Mouse (Mus musculus): ENCODE results near the gene Raph1. TPM values are rescaled to one million over a fixed set of nuclear protein-coding genes. Genes with fewer than 3 reads are reported as not detected.
"Not testable (repeated sequence)": the region's sequence is repeated elsewhere in the genome, so short reads cannot be mapped to it uniquely, and the experiment has no call there.

Raph1 gene
- polyA plus RNA-seq, 1 experiment from 2014 or later = 26.6 TPM

DNA sequence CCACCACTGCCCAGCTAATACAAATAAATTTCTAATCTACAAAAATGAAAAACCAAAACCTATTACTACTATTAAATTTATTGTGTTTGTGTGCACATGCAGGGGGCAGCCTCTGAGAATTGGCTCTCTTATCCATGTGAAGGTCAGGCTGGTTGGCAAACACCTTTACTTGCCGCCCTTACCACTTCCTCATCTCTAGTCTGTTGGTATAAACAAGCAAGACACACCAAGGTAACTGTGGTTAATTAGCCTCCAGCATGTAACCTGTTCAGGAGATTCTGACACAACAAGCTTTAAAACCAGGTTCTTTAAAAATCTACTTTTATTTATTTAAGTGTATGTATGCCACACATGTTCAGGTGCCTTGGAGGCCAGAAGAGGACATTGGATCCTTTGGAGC lies 84.0 kb downstream of the Raph1 start:
- no peak for ATAC-seq (ENCODE audit: insufficient number of reproducible peaks, low FRiP score, low TSS enrichment, low read depth)
- 93% methylated on average over 1 of the region's 1 CpGs for WGBS
- H3K4me1 ChIP-seq = no peaks in the 10 kb centered on the region

DNA sequence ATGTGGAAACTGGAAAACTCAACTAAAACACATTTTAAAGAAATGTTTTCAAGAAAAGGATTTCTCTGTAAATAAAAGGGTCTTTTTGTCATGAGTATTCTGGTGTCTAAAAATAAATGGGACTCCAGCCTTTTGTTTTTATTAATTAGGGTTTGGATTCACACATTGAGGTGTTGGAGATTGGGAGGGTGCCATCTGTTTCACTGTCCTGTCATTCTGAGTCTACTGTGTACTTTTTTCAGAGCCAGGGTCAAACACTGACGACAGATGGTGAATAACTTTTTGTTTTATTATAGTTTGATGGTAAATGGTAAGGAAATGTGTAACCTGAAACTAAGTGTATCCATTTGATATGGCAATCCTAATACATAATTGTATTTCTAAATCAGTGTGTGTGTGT lies 85.3 kb downstream of the Raph1 start:
- WGBS = 59% methylated on average over 1 of the region's 1 CpGs

More for the DNA sequence above, 84.0 kb downstream of the Raph1 start:
- H3K27ac ChIP-seq = no peak overlapping the region
- no peak overlapping the region for H3K4me3 ChIP-seq
- no peaks in the 10 kb centered on the region for H3K27me3 ChIP-seq
- no peak overlapping the region for H3K4me2 ChIP-seq
- peaks cover 14% of the 10 kb centered on the region for H3K36me3 ChIP-seq
- no peaks in the 10 kb centered on the region for H3K9me3 ChIP-seq
- H3K9ac ChIP-seq = no peak overlapping the region

DNA sequence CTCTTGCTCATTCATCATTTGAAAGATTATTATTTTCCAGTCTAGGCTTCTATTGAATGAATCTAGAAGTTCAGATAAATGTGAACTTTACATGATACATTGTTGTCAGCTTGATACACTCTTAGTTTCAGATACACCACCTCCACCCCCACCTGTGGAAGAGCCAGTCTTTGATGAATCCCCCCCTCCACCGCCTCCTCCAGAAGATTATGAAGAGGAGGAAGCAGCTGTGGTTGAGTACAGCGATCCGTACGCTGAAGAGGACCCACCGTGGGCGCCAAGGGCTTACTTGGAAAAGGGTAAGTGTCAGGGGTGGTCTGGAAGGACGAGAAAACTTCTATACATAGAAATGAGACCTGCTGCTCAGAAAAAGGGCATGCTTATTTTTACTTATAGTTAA lies 96.4 kb downstream of the Raph1 start:
- no peaks in the 10 kb centered on the region for H3K27me3 ChIP-seq
- no peak overlapping the region for H3K9ac ChIP-seq
- WGBS = 87% methylated on average over 7 of the region's 7 CpGs
- no peak for ATAC-seq (ENCODE audit: insufficient number of reproducible peaks, low FRiP score, low TSS enrichment, low read depth)
- no peaks in the 10 kb centered on the region for H3K9me3 ChIP-seq
- H3K36me3 ChIP-seq = peaks cover 18% of the 10 kb centered on the region
- no peak overlapping the region for H3K4me3 ChIP-seq
- no peaks in the 10 kb centered on the region for H3K4me1 ChIP-seq
- no peak overlapping the region for H3K27ac ChIP-seq
- no peak overlapping the region for H3K4me2 ChIP-seq

More for the DNA sequence above, 85.3 kb downstream of the Raph1 start:
- ATAC-seq (ENCODE audit: insufficient number of reproducible peaks, low FRiP score, low TSS enrichment, low read depth) = no peak
- H3K4me1 ChIP-seq = no peaks in the 10 kb centered on the region
- no peaks in the 10 kb centered on the region for H3K27me3 ChIP-seq
- H3K27ac ChIP-seq = no peak overlapping the region
- no peak overlapping the region for H3K9ac ChIP-seq
- peaks cover 23% of the 10 kb centered on the region for H3K36me3 ChIP-seq
- H3K9me3 ChIP-seq = no peaks in the 10 kb centered on the region
- H3K4me3 ChIP-seq = no peak overlapping the region
- H3K4me2 ChIP-seq = no peak overlapping the region

DNA sequence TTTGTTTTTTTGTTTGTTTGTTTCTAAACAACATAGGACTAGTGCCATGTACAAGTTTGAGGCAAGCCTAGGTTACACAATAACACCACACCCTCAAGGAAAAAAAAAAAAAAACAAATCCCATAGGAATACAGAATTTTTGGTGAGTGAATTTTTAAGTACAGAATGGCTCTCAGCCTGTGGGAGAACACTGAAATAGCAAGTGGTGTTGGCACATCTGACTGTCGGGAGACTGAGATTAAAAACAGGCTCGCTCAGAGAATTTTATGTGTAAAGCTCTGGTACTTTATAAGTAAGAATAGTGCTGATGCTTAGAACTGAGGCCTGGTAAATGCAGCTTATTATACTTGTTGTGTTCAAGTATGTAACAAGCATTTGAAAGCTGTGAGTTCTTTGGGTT lies 97.4 kb downstream of the Raph1 start:
- no peak for ATAC-seq (ENCODE audit: insufficient number of reproducible peaks, low FRiP score, low TSS enrichment, low read depth)
- Histone ChIP-seq H3K9ac (no peak overlapping the region), H3K4me3 (no peak overlapping the region), H3K27ac (no peak overlapping the region), H3K36me3 (peaks cover 18% of the 10 kb centered on the region), H3K9me3 (no peaks in the 10 kb centered on the region), H3K27me3 (no peaks in the 10 kb centered on the region), H3K4me1 (no peaks in the 10 kb centered on the region), H3K4me2 (no peak overlapping the region)
- 38% methylated on average over 2 of the region's 2 CpGs for WGBS

DNA sequence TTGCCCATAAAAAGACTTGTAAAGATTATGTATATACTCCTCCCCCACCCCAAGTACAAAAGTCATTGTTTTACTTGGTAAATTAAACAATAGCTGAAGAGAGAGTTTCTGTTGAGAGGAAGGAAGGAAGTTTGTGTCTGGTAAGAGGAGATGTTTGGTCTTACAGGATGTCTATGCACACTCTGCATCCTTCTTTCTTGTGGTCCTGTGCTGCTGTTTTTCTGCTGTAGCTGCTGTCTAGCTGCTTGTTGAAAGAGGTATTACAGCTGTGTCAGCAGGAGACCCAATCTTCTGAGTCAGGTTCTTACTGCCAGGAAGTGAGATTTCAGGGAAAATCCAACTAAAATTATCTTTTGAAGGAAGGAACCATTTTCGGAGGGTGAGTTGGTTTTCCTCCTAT lies 106.3 kb downstream of the Raph1 start:
- Histone ChIP-seq H3K36me3 (peaks cover under 1% of the 10 kb centered on the region; the same call in 1 of the 2 replicates), H3K9me3 (no peaks in the 10 kb centered on the region), H3K4me3 (no peak overlapping the region), H3K27me3 (no peaks in the 10 kb centered on the region), H3K4me1 (no peaks in the 10 kb centered on the region), H3K9ac (no peak overlapping the region), H3K4me2 (no peak overlapping the region), H3K27ac (no peak overlapping the region)
- WGBS = 93% methylated on average over 1 of the region's 1 CpGs
- ATAC-seq (ENCODE audit: insufficient number of reproducible peaks, low FRiP score, low TSS enrichment, low read depth) = no peak

DNA sequence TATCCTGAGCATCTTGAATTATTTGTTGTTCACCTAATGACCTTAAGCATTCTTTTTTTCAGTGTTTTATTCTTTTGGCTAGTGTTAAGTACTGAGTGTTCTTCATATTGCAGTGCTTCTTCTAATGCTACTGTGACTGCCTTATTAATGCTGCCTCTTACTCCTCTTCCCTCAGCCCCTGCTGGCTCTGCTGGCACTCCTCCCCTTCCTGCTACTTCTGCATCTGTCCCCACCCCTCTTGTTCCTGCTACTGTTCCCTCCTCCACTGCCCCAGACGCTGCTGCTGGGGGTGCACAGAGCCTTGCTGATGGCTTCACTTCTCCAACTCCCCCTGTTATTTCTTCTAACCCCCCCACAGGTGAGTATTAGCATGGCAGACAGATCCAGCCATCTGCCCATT lies 117.0 kb downstream of the Raph1 start:
- no peak overlapping the region for H3K4me2 ChIP-seq
- ATAC-seq (ENCODE audit: insufficient number of reproducible peaks, low FRiP score, low TSS enrichment, low read depth) = no peak
- no peak overlapping the region for H3K27ac ChIP-seq
- H3K9ac ChIP-seq = no peak overlapping the region
- H3K4me1 ChIP-seq = no peaks in the 10 kb centered on the region
- H3K9me3 ChIP-seq = no peaks in the 10 kb centered on the region
- WGBS = 42% methylated on average over 1 of the region's 1 CpGs
- H3K4me3 ChIP-seq = no peak overlapping the region
- no peaks in the 10 kb centered on the region for H3K27me3 ChIP-seq
- peaks cover 30% of the 10 kb centered on the region for H3K36me3 ChIP-seq

DNA sequence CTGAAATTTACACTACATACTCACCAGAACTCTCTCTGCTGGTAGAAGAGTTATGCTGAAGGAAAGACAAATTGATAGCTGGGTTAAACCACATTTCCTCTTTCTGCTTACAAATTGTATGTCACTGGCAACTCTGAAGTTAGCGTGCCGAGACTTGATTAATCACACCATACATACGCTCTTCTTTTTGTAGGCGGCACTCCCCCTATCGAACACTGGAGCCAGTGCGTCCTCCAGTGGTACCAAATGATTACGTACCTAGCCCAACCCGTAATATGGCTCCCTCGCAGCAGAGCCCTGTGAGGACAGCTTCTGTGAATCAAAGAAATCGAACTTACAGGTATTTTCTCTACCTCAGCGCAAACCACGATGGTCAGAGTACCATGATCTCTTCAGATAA lies 119.8 kb downstream of the Raph1 start:
- Histone ChIP-seq H3K36me3 (peaks cover 25% of the 10 kb centered on the region), H3K4me1 (no peaks in the 10 kb centered on the region), H3K4me3 (no peak overlapping the region), H3K27ac (no peak overlapping the region), H3K9ac (no peak overlapping the region), H3K4me2 (no peak overlapping the region), H3K9me3 (no peaks in the 10 kb centered on the region), H3K27me3 (no peaks in the 10 kb centered on the region)
- 78% methylated on average over 12 of the region's 12 CpGs for WGBS
- ATAC-seq (ENCODE audit: insufficient number of reproducible peaks, low FRiP score, low TSS enrichment, low read depth) = no peak

DNA sequence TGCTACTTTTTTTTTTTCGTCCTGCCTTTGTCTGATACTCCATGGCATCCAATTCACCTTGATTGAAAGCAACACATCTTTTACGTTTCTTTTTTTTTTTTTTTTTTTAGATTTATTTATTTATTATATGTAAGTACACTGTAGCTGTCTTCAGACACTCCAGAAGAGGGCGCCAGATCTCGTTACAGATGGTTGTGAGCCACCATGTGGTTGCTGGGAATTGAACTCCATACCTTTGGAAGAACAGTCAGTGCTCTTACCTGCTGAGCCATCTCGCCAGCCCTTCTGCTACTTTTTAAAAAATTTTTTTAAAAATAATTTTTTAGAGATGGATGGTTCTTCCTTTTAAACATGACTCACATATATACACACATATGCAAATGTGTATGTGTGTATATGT lies 125.5 kb downstream of the Raph1 start:
- not testable (repeated sequence) for H3K27me3 ChIP-seq; H3K9ac ChIP-seq; ATAC-seq (ENCODE audit: insufficient number of reproducible peaks, low FRiP score, low TSS enrichment, low read depth); H3K27ac ChIP-seq; H3K4me3 ChIP-seq; H3K4me2 ChIP-seq; H3K4me1 ChIP-seq; H3K9me3 ChIP-seq
- 0 out of 2 replicates have a peak, but pooled peaks cover 12% of the 10 kb centered on the region for H3K36me3 ChIP-seq
- 81% methylated on average over 5 of the region's 5 CpGs for WGBS

DNA sequence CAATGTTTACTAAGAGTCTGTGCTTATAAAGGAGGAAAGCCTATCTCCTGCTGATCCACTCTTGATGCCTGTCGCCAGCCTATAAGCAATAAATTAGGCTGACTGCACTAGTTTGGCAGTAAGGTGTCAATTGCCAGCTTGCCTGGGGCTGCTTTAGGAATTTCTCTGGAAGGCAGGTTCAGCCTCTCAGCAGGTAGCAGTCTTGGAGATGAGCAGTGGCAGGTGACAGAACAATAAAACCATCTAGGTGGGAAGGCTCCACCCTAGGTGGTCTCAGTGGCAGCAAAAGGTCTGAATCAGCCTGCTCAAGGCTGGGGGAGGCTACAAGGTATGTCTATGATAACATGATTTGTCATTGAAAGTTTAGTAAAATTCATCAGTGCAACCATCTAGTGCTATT lies 134.4 kb downstream of the Raph1 start:
- WGBS = 18% methylated on average over 1 of the region's 1 CpGs

More for the DNA sequence above, 134.4 kb downstream of the Raph1 start:
- H3K36me3 ChIP-seq = 0 out of 2 replicates have a peak, but pooled peaks cover 7% of the 10 kb centered on the region
- no peaks in the 10 kb centered on the region for H3K4me1 ChIP-seq
- H3K9me3 ChIP-seq = no peaks in the 10 kb centered on the region
- no peak overlapping the region for H3K4me3 ChIP-seq
- no peaks in the 10 kb centered on the region for H3K27me3 ChIP-seq
- no peak overlapping the region for H3K27ac ChIP-seq
- ATAC-seq (ENCODE audit: insufficient number of reproducible peaks, low FRiP score, low TSS enrichment, low read depth) = no peak
- no peak overlapping the region for H3K9ac ChIP-seq
- no peak overlapping the region for H3K4me2 ChIP-seq

Small RNA genes lying within 50 kb of the gene (microRNA-seq; reads per million reads assigned to microRNA genes)
- not detected for gene Gm23762

Other genes starting within 250 kb of the Raph1 start
- gene Cyp20a1, start 223.8 kb downstream of the Raph1 start, polyA plus RNA-seq (2015; fragmentation: Nextera tagmentation; extraction: Ambion mirVana) = 23.1 and 24.1 TPM in 2 replicates
- gene Abi2, start 157.5 kb downstream of the Raph1 start, polyA plus RNA-seq (2015; fragmentation: Nextera tagmentation; extraction: Ambion mirVana) = 16.9 and 19.1 TPM in 2 replicates
- gene Cd28, start 149.7 kb upstream of the Raph1 start, polyA plus RNA-seq (2015; fragmentation: Nextera tagmentation; extraction: Ambion mirVana) = 0.46 and 0.54 TPM in 2 replicates